In genomic region chr11:69417449-69418384, GRCm38 (mm10) we compare ENCODE assay signal across 8 mouse cellular contexts. TPM values are rescaled to one million over a fixed set of nuclear protein-coding genes. Genes with fewer than 3 reads are reported as not detected.
A peak's percentile ranks its signal among the peaks of the same experiment; 100 is the strongest.
DNase-seq lines count a peak whose midpoint lies in the region; ATAC-seq lines count a peak whose summit lies in the region.

No protein-coding gene starts in this region.

- DNase-seq in NIH3T3 (ENCODE audit: low read depth), result peak; percentile 97
- DNase-seq in cerebellum, postnatal 14 days, result peak; percentile 99 to 100
- peak; percentile 88 to 95 for DNase-seq in frontal cortex, postnatal 14 days (ENCODE audit: low spot score in 2 of 2)
- DNase-seq in layer of hippocampus, postnatal 10 days (ENCODE audit: low spot score in 2 of 2), result peak; percentile 96 to 97
- DNase-seq in lung, postnatal 10 days, result peak; percentile 99
- peak; percentile 96 for DNase-seq in ovary, postnatal 14 days (ENCODE audit: low spot score)
- DNase-seq in thymus, postnatal 36 days, result peak; percentile 63 to 75

- peak; percentile 26 for ATAC-seq in hindbrain, embryonic 12.5 days (ENCODE audit: low FRiP score)

- H3K9me3 ChIP-seq in hindbrain, embryonic 12.5 days (replicated peaks), result no peaks in the 10 kb centered on the region

- H3K9ac ChIP-seq in hindbrain, embryonic 12.5 days, result peak overlapping the region; percentile 95

- under 1% methylated on average over 39 of the region's 39 CpGs for WGBS in hindbrain, embryonic 12.5 days

- peaks cover 74% of the 10 kb centered on the region for H3K4me1 ChIP-seq in hindbrain, embryonic 12.5 days

- peak overlapping the region; percentile 99 for H3K4me2 ChIP-seq in hindbrain, embryonic 12.5 days (replicated peaks)

- peaks cover 26% of the 10 kb centered on the region for H3K27me3 ChIP-seq in hindbrain, embryonic 12.5 days

- peak overlapping the region; percentile 99 for H3K27ac ChIP-seq in hindbrain, embryonic 12.5 days

- peak overlapping the region; percentile 63 for H3K4me3 ChIP-seq in hindbrain, embryonic 12.5 days

- peaks cover 4% of the 10 kb centered on the region; the same call in 1 of the 2 replicates for H3K36me3 ChIP-seq in hindbrain, embryonic 12.5 days

RNA-seq across cellular contexts. Expression of gene Kdm6b, which starts 4.2 kb away (rescaled TPM):
- 51.4 and 51.6 TPM in 2 replicates for polyA plus RNA-seq in hindbrain, embryonic 12.5 days (2016; fragmentation: Nextera tagmentation; extraction: Ambion mirVana)
- 10 to 100 TPM; 47.0 to 50.5 TPM for total RNA-seq in layer of hippocampus, postnatal 10 days (2021)

RNA-seq across cellular contexts. Expression of gene Tmem88, which starts 19.7 kb away (rescaled TPM):
- 13.2 and 14.8 TPM in 2 replicates for polyA plus RNA-seq in hindbrain, embryonic 12.5 days (2016; fragmentation: Nextera tagmentation; extraction: Ambion mirVana)
- 1 to 10 TPM; 2.1 to 2.7 TPM for total RNA-seq in layer of hippocampus, postnatal 10 days (2021)

RNA-seq across cellular contexts. Expression of gene Cyb5d1, which starts 22.3 kb away (rescaled TPM):
- 48.0 and 50.5 TPM in 2 replicates for polyA plus RNA-seq in hindbrain, embryonic 12.5 days (2016; fragmentation: Nextera tagmentation; extraction: Ambion mirVana)
- total RNA-seq in layer of hippocampus, postnatal 10 days (2021), result 10 to 100 TPM; 28.4 to 40.6 TPM

RNA-seq across cellular contexts. Expression of gene Naa38, which starts 22.4 kb away (rescaled TPM):
- polyA plus RNA-seq in hindbrain, embryonic 12.5 days (2016; fragmentation: Nextera tagmentation; extraction: Ambion mirVana), result 94.0 and 103 TPM in 2 replicates
- 10 to 100 TPM; 84.1 to 95.1 TPM for total RNA-seq in layer of hippocampus, postnatal 10 days (2021)

RNA-seq across cellular contexts. Expression of gene Chd3, which starts 48.5 kb away (rescaled TPM):
- polyA plus RNA-seq in hindbrain, embryonic 12.5 days (2016; fragmentation: Nextera tagmentation; extraction: Ambion mirVana), result 93.4 and 97.6 TPM in 2 replicates
- total RNA-seq in layer of hippocampus, postnatal 10 days (2021), result 100 to 1,000 TPM; 540 to 617 TPM

Comparison
In these comparisons a context has a peak if more than half of its experiments do, and no peak if none do; other contexts are left out.
1. Peak in every context shown above with its lines: DNase-seq, ATAC-seq, H3K4me3 ChIP-seq and H3K27ac ChIP-seq.